Mouse (Mus musculus): ENCODE measurements around the gene Sstr5. TPM values are rescaled to one million over a fixed set of nuclear protein-coding genes. Genes with fewer than 3 reads are reported as not detected.

Gene Sstr5
- total RNA-seq, 2 experiments from 2014 or later = 0.60 TPM; not detected in 1

DNA sequence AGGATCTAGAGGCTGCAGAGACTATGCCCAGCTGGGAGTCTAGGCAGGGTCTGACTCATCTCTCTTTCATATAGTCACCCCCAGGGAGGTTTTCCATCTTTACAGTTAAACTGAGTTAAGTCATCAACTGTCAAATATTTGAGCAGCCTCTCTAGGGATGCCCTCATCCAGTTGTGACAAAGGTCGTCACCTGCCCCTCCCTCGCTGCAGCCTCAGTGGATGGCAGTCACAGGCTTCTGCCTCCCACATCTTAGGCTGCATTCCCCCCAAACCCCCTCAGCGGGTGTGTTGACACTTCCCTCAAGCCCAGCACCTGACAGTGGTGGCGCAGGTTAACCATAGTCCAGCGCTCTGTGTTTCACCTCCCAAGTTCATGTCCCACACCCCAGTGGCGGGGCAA is 55.7 kb downstream of the Sstr5 start:
- intact Hi-C loops (cut with DNase I) = no loop called here
- DNase-seq (ENCODE audit: low spot score in 2 of 2) = no peak

Other genes with a start within 250 kb of the Sstr5 start
- gene Baiap3, start 240.9 kb downstream of the Sstr5 start, total RNA-seq (2021) = 10 to 100 TPM; 17.9 to 28.6 TPM
- 100 to 1,000 TPM; 209 to 215 TPM for gene Ube2i, start 222.7 kb downstream of the Sstr5 start, total RNA-seq (2021)
- gene Prss34, start 198.9 kb downstream of the Sstr5 start, total RNA-seq (2021) = not detected
- not detected for gene Prss28, start 188.6 kb downstream of the Sstr5 start, total RNA-seq (2021)
- not detected for gene Prss29, start 178.6 kb downstream of the Sstr5 start, total RNA-seq (2021)
- not detected for gene Tpsab1, start 151.7 kb downstream of the Sstr5 start, total RNA-seq (2021)
- not detected for gene Tpsb2, start 131.0 kb downstream of the Sstr5 start, total RNA-seq (2021)
- not detected for gene Tpsg1, start 128.0 kb downstream of the Sstr5 start, total RNA-seq (2021)
- gene Cacna1h, start 63.5 kb downstream of the Sstr5 start, total RNA-seq (2021) = 10 to 100 TPM; 39.0 to 39.5 TPM
- gene Tekt4, start 42.7 kb downstream of the Sstr5 start, total RNA-seq (2021) = 1 to 10 TPM; 1.9 to 2.9 TPM
- gene Sox8, start 73.4 kb upstream of the Sstr5 start, total RNA-seq (2021) = 10 to 100 TPM; 52.1 to 55.3 TPM
- 10 to 100 TPM; 20.4 to 23.7 TPM for gene Lmf1, start 81.8 kb upstream of the Sstr5 start, total RNA-seq (2021)
- gene Gng13, start 219.9 kb upstream of the Sstr5 start, total RNA-seq (2021) = 100 to 1,000 TPM; 176 to 196 TPM
- 1 to 10 TPM; 2.4 to 3.0 TPM for gene Chtf18, start 230.1 kb upstream of the Sstr5 start, total RNA-seq (2021)
- 10 to 100 TPM; 46.9 to 48.7 TPM for gene Rpusd1, start 230.4 kb upstream of the Sstr5 start, total RNA-seq (2021)
- under 1 TPM in 1 of 2 experiments, not detected in 1; 0.25 TPM for gene Mslnl, start 238.8 kb upstream of the Sstr5 start, total RNA-seq (2021)